Mouse (Mus musculus) cerebellum, postnatal 36 days (tissue): Measurements from ENCODE around the gene Sptbn4.

Source experiments
- DNase-seq, 2 experiments: peaks; one replicate each; pipeline ENCODE4 v3.0.0; 2021 to 2022; ENCODE audit warnings: mixed read lengths in 2 of 2

Sptbn4 gene

GRCm38 (mm10) chr7:27339519-27339918 lies 108.0 kb downstream of the Sptbn4 start:
- DNase-seq, result no peak

DNA sequence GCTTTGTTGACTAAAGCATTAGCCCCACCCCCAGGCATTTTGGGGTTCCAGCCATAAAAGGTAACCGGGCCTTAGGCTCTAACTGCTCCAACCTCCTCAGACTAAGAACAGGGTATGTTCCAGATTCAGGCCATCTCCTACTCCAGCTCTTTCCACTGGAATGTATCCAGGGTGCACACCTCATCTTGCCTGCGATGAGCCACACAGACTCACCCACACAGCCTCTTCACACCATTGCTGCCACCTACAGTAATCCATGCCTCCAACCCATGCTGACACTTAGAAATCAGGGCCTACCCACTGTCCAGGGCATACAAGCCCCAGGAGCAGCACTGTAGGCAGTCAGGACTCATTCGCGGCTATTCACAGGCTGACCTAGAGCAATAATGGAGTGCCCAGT lies 108.4 kb downstream of the Sptbn4 start:
- no peak for DNase-seq

- no peak for DNase-seq
These were observed 110.2 kb downstream of the Sptbn4 start, which contains the start of gene Ltbp4 for GRCm38 (mm10) chr7:27337175-27337853. TSS of gene Ltbp4 (minus strand) at chr7:27337692.

- peak; percentile 91 to 94 for DNase-seq
These were observed 111.3 kb downstream of the Sptbn4 start for GRCm38 (mm10) chr7:27335928-27336823.

DNA sequence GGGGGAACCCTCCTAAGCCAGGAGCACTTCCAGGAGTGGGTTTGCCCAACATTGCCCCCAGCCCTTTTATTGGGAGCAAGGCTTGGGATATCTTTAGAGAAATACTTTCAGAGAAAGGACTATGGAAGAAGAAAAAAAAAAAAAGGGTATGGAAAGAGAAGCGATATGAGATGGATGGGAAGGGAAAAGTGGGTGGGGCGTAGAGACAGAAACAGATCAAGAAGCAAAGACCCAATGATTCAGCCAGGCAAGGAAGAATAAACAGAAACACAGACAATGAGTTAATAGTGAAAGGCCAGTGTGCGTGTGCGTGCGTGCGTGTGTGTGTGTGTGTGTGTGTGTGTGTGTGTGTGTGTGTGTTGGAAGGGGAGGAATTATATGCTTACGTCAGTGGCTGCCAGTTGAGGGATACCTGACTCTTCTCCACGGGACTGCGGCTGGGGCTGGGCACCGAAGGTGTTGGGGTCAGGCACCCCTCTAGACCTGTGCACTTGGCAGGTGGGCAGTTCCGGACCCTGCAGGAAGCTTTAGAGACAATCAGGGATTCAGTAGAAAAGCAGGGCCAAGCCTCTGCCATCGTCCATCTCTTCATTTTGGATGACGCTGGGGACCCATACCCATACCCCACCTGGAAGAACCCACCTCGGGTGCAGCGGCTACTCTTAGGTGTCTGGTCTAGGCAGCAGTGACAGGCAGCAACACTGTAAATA lies 112.3 kb downstream of the Sptbn4 start:
- no peak for DNase-seq

DNA sequence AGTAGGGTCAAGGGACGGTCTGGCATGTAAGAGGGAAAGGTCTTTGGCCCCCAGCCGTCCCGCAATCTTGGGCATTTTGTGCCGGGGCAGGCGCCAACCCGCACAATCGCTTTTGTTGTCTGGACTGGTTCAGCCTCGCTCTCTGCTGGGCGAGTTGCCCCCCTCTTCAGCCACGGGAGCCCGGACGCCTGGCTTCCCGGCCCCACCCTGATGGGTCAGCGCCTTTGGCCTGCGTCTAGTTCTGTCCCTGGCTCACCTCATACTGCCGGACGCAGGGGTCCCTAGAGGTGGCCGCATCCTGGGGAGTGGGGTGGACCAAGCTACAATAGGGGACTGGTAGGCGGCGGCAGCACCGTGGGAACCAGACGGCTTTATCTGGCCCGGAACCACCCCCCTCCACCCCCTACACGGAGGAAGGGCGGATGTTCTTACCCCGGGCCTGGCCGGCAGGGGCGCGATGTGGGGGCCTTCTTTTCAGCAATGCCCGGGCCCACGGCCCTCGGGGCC lies 113.0 kb downstream of the Sptbn4 start:
- no peak for DNase-seq

DNA sequence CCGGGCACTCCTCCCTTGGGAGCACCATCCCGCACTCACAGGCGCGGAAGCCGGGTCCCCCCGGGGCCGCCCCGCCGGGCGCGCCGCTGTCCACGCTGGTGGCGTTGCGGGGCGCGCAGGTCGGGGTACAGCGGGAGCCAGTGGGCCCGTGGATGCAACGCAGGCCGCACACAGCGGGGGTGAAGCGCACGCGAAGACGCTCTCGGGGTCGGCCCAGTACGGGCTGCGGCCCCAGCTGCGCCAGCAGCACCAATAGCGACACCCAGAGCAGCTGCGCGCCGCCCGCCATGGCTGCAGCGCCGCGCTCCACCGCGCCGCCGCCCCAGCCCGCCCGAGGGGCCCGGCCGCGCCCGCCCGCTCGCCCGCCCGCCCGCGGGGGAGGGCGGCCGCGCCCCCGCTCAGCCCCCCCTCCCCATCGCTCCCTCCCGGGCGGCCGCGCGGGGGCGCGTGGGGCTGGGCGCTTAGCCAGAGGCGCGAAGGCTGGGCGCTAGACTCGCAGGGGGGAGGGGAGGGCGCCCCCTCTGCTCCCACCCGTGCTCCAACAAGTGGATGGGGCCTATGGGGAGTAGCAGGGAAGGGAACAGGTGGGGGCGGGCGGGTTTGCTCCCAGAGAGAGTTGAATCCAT lies 114.1 kb downstream of the Sptbn4 start:
- no peak for DNase-seq

- peak; percentile 69 to 82 for DNase-seq
These were observed 114.9 kb downstream of the Sptbn4 start for GRCm38 (mm10) chr7:27332353-27333199.

DNA sequence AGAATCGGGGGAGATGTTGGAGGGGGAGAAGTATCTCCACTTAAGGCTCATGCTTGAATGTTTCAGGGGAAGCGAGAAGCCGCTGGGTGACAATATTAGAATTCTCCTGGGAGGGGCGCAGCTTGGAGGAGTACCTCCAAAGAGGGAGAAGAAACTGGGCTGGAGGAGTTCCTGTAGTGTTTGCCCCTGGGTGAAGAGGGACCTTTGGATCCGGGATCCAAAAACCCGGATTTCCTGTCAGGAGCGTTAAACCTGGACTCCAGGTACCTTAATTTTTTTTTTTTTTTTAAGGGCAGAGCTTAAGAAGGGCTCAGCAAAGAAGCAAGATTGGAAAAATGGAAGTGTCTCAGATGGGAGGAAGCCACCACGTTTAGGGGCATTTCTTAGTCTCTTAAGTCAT lies 115.6 kb downstream of the Sptbn4 start:
- DNase-seq, result no peak

- DNase-seq, result no peak
These were observed 116.0 kb downstream of the Sptbn4 start for GRCm38 (mm10) chr7:27331541-27331851.

DNA sequence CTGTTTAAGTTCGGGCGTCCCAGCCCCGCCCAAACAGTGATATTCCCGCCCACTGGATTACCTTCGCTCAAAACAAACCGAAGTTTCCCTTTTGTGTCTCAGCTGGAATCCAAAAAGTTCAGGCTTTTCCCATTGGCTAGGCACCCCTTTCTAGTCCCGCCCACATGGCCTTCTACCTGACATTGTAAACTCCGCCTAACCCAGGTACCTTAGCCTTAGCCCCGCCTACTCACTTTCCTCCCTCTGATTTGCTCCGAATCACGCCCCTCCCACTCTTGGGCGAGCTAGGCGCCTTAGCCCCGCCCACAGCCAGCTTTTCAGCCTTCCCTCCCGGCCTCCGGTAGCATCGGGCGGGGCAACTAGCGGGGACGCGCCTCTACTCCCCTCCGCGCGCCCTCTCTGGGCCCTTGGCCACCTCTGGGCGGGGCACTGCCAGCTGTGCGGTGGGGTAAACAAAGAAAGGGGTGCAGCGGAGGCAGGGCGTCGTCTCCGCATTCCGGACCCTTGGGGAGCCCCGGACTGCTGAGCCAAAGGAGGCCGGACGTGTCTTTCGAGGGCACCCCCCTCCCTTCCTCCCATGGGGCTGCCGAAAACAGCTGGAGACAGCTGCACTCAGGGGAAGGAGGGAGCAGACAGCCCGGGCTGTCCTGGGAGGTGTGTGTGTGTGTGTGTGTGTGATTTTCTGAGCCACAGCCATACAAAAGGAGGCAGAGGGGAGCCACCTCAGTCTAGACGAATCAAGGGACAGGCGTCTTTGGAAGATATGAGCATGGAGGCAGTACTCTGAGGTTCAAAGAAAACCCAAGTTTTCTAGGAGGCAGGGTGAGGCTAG lies 116.6 kb downstream of the Sptbn4 start:
- DNase-seq, result peak; percentile 35 to 56

DNA sequence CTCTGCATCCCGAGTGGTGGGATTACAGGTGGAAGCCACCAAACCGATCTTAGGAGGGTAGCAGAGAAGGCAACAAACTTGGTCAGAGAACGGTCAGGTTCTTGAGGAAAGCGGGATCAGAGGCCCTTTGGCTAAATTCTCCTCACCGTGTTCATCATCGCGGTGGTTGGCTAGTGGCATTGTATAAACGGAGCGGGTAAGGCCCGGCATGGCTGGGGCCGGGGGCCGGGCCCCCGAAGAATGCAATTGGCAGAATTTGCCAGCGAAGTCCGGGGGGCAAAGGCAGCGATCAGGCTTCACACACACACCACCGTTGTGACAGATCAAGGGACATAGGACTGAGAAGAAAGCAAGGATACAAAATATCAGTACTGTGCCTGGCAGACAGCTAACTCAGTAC lies 117.5 kb downstream of the Sptbn4 start:
- DNase-seq, result no peak

DNA sequence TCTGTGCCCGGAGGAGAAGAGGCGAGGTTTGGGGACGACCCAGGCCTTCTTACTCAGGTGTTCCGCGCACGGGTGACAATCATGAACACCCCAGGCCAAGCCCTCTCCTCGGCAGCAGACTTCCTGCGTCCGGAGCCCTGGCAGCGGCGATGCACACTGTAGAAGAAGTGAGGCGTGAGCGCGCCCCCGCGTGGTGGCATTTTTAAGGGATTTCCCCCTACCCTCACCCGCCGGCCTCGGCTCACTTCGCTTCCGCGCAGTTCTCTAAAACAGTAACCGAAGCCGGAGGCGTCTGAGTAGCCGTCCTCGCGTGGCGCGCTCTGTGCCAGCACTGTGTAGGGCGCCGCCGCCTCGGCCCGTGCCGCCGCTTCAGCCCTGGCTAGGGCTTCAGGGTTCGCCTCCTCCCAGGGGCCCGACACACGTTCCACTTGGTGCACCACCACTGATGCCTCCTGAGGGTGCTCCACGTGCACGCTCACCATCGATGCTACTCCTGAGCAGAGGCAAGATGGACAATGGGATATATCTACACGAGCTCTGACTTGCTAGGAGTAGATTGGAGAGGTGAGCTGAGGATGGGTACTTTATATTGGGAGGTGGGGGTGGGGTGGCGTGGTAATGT lies 118.0 kb downstream of the Sptbn4 start:
- peak; percentile 85 to 86 for DNase-seq

DNA sequence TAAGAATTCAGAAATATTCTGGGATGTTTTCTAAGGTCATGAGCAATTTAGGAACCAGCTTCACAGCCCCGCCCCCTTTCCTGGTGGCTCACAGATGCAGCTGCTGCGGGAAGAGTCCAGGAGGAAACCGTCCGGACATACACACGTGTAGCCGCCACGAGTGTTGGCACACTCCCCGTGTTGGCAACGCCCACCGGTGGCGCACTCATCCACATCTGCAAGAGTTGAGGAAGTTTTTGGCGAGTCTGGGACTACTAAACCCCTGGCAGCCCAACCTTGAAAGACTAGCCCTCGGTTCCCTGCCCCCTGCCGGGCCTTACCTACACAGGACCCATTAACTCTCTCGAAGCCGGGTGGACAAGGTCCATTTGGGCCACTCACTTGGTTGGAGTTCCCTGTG lies 118.8 kb downstream of the Sptbn4 start:
- DNase-seq, result no peak

DNA sequence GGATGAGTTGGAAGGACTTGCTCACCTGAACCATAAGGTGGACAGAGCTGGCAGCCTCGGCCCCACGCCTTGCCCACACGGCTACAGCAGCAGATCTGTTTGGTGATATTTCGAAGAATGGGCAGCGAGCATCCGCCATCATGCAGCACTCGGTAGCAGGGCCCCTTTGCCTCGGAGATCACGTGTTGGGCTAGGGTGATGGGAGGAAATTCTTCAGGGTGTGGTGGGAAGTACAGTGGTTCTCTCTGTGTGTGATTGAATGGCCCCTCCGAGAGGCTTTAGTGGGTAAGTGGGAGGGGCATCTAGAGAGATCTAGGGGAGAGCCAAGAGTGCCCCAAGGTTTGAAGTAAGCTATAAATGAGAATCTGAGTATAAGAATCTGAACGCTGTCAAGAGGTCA lies 119.3 kb downstream of the Sptbn4 start:
- DNase-seq, result no peak

DNA sequence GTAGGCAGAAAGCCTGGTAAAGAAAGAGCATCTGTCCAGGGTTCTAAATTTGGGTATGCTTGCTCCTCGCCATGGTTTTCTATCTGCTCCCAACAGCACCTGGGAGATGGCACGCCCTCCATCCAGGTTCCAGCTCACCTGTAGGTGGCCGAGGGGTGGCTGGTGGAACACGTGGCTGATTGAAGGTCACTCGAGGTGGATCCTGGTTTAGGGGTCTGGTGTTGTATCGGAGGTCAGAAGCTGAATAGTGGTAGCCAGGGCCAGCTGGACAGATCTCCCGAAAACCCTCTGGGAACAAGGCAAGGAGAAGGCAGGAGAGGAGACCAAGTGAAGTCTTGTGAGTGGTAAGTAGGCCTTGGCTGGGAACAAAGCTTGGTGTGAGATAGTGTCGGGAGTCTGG lies 120.0 kb downstream of the Sptbn4 start:
- no peak for DNase-seq

- peak; percentile 54 to 59 for DNase-seq
These were observed 121.2 kb downstream of the Sptbn4 start for GRCm38 (mm10) chr7:27326101-27326880.

GRCm38 (mm10) chr7:27325697-27326096 lies 121.8 kb downstream of the Sptbn4 start:
- DNase-seq, result peak; percentile 43 to 50

DNA sequence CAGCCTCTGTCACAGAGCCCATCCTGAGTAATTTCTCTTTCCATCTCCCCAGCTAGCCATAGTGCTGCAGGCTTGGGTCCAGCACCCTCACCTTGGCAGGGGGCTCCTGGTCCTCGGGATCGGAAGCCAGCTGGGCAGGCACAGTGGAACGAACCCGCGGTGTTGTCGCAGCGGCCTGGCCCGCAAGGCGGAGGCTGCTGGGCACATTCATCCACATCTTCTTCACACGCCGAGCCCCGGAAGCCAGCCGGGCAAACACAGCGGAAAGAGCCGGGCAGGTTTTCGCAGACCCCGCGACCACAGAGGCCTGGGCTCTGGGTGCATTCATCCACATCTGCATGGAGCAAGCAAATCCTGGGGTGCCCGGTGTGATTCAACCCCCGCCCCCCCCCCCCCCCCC lies 122.6 kb downstream of the Sptbn4 start:
- DNase-seq, result no peak

DNA sequence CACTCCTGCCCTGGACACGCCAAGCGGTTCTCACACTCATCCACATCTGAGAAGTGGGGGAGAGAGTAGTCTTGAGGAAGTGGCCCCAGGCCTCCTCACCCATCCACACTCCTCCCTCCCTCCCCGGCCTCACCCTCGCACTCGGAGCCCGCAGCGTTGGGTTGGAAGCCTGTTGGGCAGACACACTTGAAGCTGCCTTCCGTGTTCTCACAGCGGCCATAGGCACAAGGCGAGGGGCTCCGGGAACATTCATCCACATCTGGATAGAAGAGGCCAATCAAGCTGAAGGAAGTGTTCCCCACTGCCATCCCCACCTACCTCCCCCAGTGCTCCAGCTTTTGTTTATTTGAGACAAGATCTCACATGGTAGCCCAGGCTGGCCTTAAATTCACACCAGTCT lies 123.3 kb downstream of the Sptbn4 start:
- no peak for DNase-seq
